10 mouse cellular contexts compared by ENCODE assay signal in genomic region chr17:57214676-57215387, GRCm38 (mm10). TPM values are rescaled to one million over a fixed set of nuclear protein-coding genes. Genes with fewer than 3 reads are reported as not detected.
DNase-seq lines count a peak whose midpoint lies in the region; ATAC-seq and TF ChIP-seq lines count a peak whose summit lies in the region.
"Had no signal": no experiment of that assay in that cellular context is flagged by ENCODE, and none has a peak within 500 bp of the region (broad histone marks: within the 10 kb centered on the region; RNA-seq: fewer than 3 reads in every experiment).

No protein-coding gene starts in this region.

- intact Hi-C loops in left cerebral cortex, adult 2 months (cut with DNase I) = no loop called here
- intact Hi-C loops in left cerebral cortex, postnatal 4 days (cut with DNase I) = no loop called here

- H3K27me3 ChIP-seq in MEL (ENCODE audit: control insufficient read depth in 1 of 2, insufficient read depth in 2 of 2, low read length in 2 of 2) = no peaks in the 10 kb centered on the region
- no peaks in the 10 kb centered on the region for H3K27me3 ChIP-seq in midbrain, embryonic 16.5 days (ENCODE audit: control insufficient read depth, insufficient read depth, low read depth, low read length)

- 53% methylated on average over 13 of the region's 13 CpGs for WGBS in midbrain, embryonic 16.5 days

- H3K36me3 ChIP-seq in MEL (ENCODE audit: control insufficient read depth in 1 of 2, insufficient read depth in 2 of 2, low read length in 2 of 2) = no peaks in the 10 kb centered on the region
- H3K36me3 ChIP-seq in midbrain, embryonic 16.5 days (ENCODE audit: control insufficient read depth, insufficient read depth, low read length) = no peaks in the 10 kb centered on the region
- H3K36me3 ChIP-seq: G1E had no signal

- H3K79me2 ChIP-seq in MEL (ENCODE audit: control insufficient read depth, insufficient read depth, low read length, poor library complexity) = no peaks in the 10 kb centered on the region

- TF ChIP-seq EP300 in MEL (IDR thresholded peaks at IDR 0.05; ENCODE audit: low read depth in 1 of 2, low read length in 2 of 2) = no peak

- no peaks in the 10 kb centered on the region for H3K9me3 ChIP-seq in MEL (replicated peaks; ENCODE audit: insufficient read depth, low read length)
- H3K9me3 ChIP-seq in midbrain, embryonic 16.5 days (replicated peaks; ENCODE audit: control insufficient read depth, low read length, poor library complexity, severe bottlenecking) = no peaks in the 10 kb centered on the region
- H3K9me3 ChIP-seq: G1E had no signal

- no peak for TF ChIP-seq POLR2A in MEL (IDR thresholded peaks at IDR 0.05; ENCODE audit: control insufficient read depth in 1 of 2, insufficient read depth in 1 of 2, low read depth in 1 of 2, low read length in 2 of 2, poor library complexity in 1 of 2)

- ATAC-seq in frontal cortex, adult (ENCODE audit: low TSS enrichment) = peak; percentile 50; the same call in 1 of the 2 replicates
- ATAC-seq in hematopoietic stem cell, adult 5-6 weeks (replicated peaks in 1 of 2; ENCODE audit: insufficient read depth in 1 of 2, low FRiP score in 2 of 2, low TSS enrichment in 1 of 2, low read depth in 1 of 2, poor library complexity in 2 of 2, severe bottlenecking in 2 of 2) = peak; percentile 45 to 53; a peak in 2 of 4 replicates
- peak; percentile 92 for ATAC-seq in midbrain, embryonic 16.5 days

- H3K9ac ChIP-seq in MEL (ENCODE audit: control insufficient read depth, low read depth, low read length, poor library complexity, severe bottlenecking) = peak overlapping the region; percentile 63
- peak overlapping the region; percentile 56; the same call in 1 of the 2 replicates for H3K9ac ChIP-seq in midbrain, embryonic 16.5 days (ENCODE audit: low read depth, low read length)

- TF ChIP-seq CTCF in MEL (IDR thresholded peaks at IDR 0.05 in 2 of 3, conservative IDR thresholded peaks at IDR 0.05 in 1 of 3; ENCODE audit: control insufficient read depth in 1 of 3, insufficient read depth in 1 of 3, low read depth in 2 of 3, low read length in 3 of 3, poor library complexity in 1 of 3, severe bottlenecking in 1 of 3) = no peak
- no peak for TF ChIP-seq CTCF in left cerebral cortex, adult 2 months (IDR thresholded peaks at IDR 0.05)

- peak overlapping the region; percentile 43 for H3K4me2 ChIP-seq in midbrain, embryonic 16.5 days (ENCODE audit: low read length)

- peaks cover 0 to 6% of the 10 kb centered on the region in 2 experiments; a peak in 1 of 4 replicates for H3K4me1 ChIP-seq in MEL (ENCODE audit: control insufficient read depth in 1 of 2, insufficient read depth in 2 of 2, low read length in 2 of 2)
- no peaks in the 10 kb centered on the region for H3K4me1 ChIP-seq in midbrain, embryonic 16.5 days (ENCODE audit: control insufficient read depth, insufficient read depth, low read length)

- peak overlapping the region; percentile 38 to 48 for H3K4me3 ChIP-seq in MEL (ENCODE audit: control insufficient read depth in 1 of 2, insufficient read depth in 1 of 2, low read depth in 2 of 2, low read length in 2 of 2)
- H3K4me3 ChIP-seq in midbrain, embryonic 16.5 days (ENCODE audit: low read depth, low read length) = 0 out of 2 replicates have a peak overlapping the region, but pooled peaks have one; percentile 8
- H3K4me3 ChIP-seq in left cerebral cortex, adult 2 months = no peak overlapping the region

- no peak for DNase-seq in frontal cortex, postnatal 10 days (ENCODE audit: low spot score in 2 of 2)
- DNase-seq in MEL (ENCODE audit: low read depth, low spot score) = peak; percentile 84
- DNase-seq in left cerebral cortex, adult 2 months (ENCODE audit: extremely low spot score in 1 of 2, low spot score in 2 of 2) = no peak
- no peak for DNase-seq in natural killer cell, adult 2 months (ENCODE audit: low spot score in 2 of 2)
- no peak for DNase-seq in left cerebral cortex, postnatal 4 days

- TF ChIP-seq RAD21 in MEL (IDR thresholded peaks at IDR 0.05; ENCODE audit: low read depth, low read length) = no peak

- no peak overlapping the region for H3K27ac ChIP-seq in MEL (ENCODE audit: control insufficient read depth, low read depth, low read length)
- peak overlapping the region; percentile 34; the same call in 1 of the 2 replicates for H3K27ac ChIP-seq in midbrain, embryonic 16.5 days (ENCODE audit: low read length)
- no peak overlapping the region for H3K27ac ChIP-seq in left cerebral cortex, adult 2 months

TF ChIP-seq in MEL, 35 proteins besides CTCF, POLR2A, EP300 and RAD21:
- no peak for TF ChIP-seq ZKSCAN1 (IDR thresholded peaks at IDR 0.05; ENCODE audit: low read depth, low read length)
- peak; percentile 70 for TF ChIP-seq CHD2 (IDR thresholded peaks at IDR 0.05; ENCODE audit: low read length)
- no peak for TF ChIP-seq ZC3H11A (IDR thresholded peaks at IDR 0.05; ENCODE audit: low read depth, low read length)
- no peak for TF ChIP-seq GATA1 (IDR thresholded peaks at IDR 0.05; ENCODE audit: low read depth, low read length)
- TF ChIP-seq RCOR1 (IDR thresholded peaks at IDR 0.05; ENCODE audit: low read depth, low read length) = no peak
TF ChIP-seq in MEL: peak in this region for 1.

RNA-seq across cellular contexts. Expression of gene C3, which starts 13.1 kb away (rescaled TPM):
- total RNA-seq in MEL (2012; rRNA removed) = 0.35 and 0.59 TPM in 2 replicates
- 1 to 10 TPM in 1 of 2 experiments, not detected in 1; 3.2 TPM for polyA plus RNA-seq in MEL (2012; ENCODE audit: insufficient read depth in 1 of 2, insufficient read length in 2 of 2, low read depth in 1 of 2, low replicate concordance in 2 of 2, missing spikeins in 1 of 2)
- total RNA-seq in hematopoietic stem cell, adult 5-6 weeks (2017) = 28.0 and 125 TPM in 2 replicates
- 1.6 and 2.8 TPM in 2 replicates for polyA plus RNA-seq in midbrain, embryonic 16.5 days (2015; fragmentation: Nextera tagmentation; extraction: Ambion mirVana)
- under 1 TPM; 0.29 to 0.42 TPM for total RNA-seq in left cerebral cortex, adult 2 months (2021)
- total RNA-seq in left cerebral cortex, postnatal 4 days (2021) = 1 to 10 TPM in 1 of 2 experiments, under 1 TPM in 1; 0.46 to 1.2 TPM

RNA-seq across cellular contexts. Expression of gene Tnfsf14, which starts 20.9 kb away (rescaled TPM):
- not detected in 2 replicates for total RNA-seq in MEL (2012; rRNA removed)
- not detected for polyA plus RNA-seq in MEL (2012; ENCODE audit: insufficient read depth in 1 of 2, insufficient read length in 2 of 2, low read depth in 1 of 2, low replicate concordance in 2 of 2, missing spikeins in 1 of 2)
- total RNA-seq in hematopoietic stem cell, adult 5-6 weeks (2017) = 12.3 and 13.3 TPM in 2 replicates
- not detected in 2 replicates for polyA plus RNA-seq in midbrain, embryonic 16.5 days (2015; fragmentation: Nextera tagmentation; extraction: Ambion mirVana)
- total RNA-seq in left cerebral cortex, adult 2 months (2021) = not detected
- not detected for total RNA-seq in left cerebral cortex, postnatal 4 days (2021)
- total RNA-seq: layer of hippocampus, adult 18-20 months had no signal

RNA-seq across cellular contexts. Expression of gene Gpr108, which starts 33.4 kb away (rescaled TPM):
- 21.8 and 22.1 TPM in 2 replicates for total RNA-seq in MEL (2012; rRNA removed)
- 10 to 100 TPM in 1 of 2 experiments, not detected in 1; 35.9 TPM for polyA plus RNA-seq in MEL (2012; ENCODE audit: insufficient read depth in 1 of 2, insufficient read length in 2 of 2, low read depth in 1 of 2, low replicate concordance in 2 of 2, missing spikeins in 1 of 2)
- 14.9 and 19.1 TPM in 2 replicates for total RNA-seq in hematopoietic stem cell, adult 5-6 weeks (2017)
- 18.7 and 21.1 TPM in 2 replicates for polyA plus RNA-seq in midbrain, embryonic 16.5 days (2015; fragmentation: Nextera tagmentation; extraction: Ambion mirVana)
- total RNA-seq in left cerebral cortex, adult 2 months (2021) = 10 to 100 TPM; 24.4 to 24.7 TPM
- total RNA-seq in left cerebral cortex, postnatal 4 days (2021) = 10 to 100 TPM; 11.7 to 12.6 TPM

RNA-seq across cellular contexts. Expression of gene Trip10, which starts 34.4 kb away (rescaled TPM):
- total RNA-seq in MEL (2012; rRNA removed) = 8.9 and 10.9 TPM in 2 replicates
- polyA plus RNA-seq in MEL (2012; ENCODE audit: insufficient read depth in 1 of 2, insufficient read length in 2 of 2, low read depth in 1 of 2, low replicate concordance in 2 of 2, missing spikeins in 1 of 2) = 10 to 100 TPM in 1 of 2 experiments, not detected in 1; 20.8 TPM
- total RNA-seq in hematopoietic stem cell, adult 5-6 weeks (2017) = 9.4 and 17.9 TPM in 2 replicates
- 9.2 and 9.4 TPM in 2 replicates for polyA plus RNA-seq in midbrain, embryonic 16.5 days (2015; fragmentation: Nextera tagmentation; extraction: Ambion mirVana)
- 10 to 100 TPM in 1 of 2 experiments, 1 to 10 TPM in 1; 9.9 to 10.5 TPM for total RNA-seq in left cerebral cortex, adult 2 months (2021)
- total RNA-seq in left cerebral cortex, postnatal 4 days (2021) = 1 to 10 TPM; 5.1 to 6.1 TPM

Comparison
In these comparisons a context has a peak if more than half of its experiments do, and no peak if none do; other contexts are left out.
1. RNA of gene C3, which starts 13.1 kb away (total RNA-seq): 28.0 to 125 TPM in hematopoietic stem cell, adult 5-6 weeks; 0.46 to 1.2 TPM in left cerebral cortex, postnatal 4 days, 0.29 to 0.42 TPM in left cerebral cortex, adult 2 months and 0.35 to 0.59 TPM in MEL; every median in the first group is over 10 times any median in the second.
2. RNA of gene Tnfsf14, which starts 20.9 kb away (total RNA-seq): 12.3 to 13.3 TPM in hematopoietic stem cell, adult 5-6 weeks; not detected in left cerebral cortex, postnatal 4 days, not detected in MEL and not detected in left cerebral cortex, adult 2 months; every median in the first group is over 10 times any median in the second.
3. Peak in every context shown above with its lines, with median percentiles within 50 percentile points of each other: ATAC-seq.